Mouse (Mus musculus) neural tube, embryonic 11.5 days (tissue): ENCODE results near the gene Ubn1. TPM values are rescaled to one million over a fixed set of nuclear protein-coding genes. Genes with fewer than 3 reads are reported as not detected.

Experiments used
- ATAC-seq: fragments of 200-750 bp; cut with Nextera tagmentation; 2 replicates; pipeline ENCODE4 v1.8.0; 2017; ENCODE audit warnings: moderate number of reproducible peaks, mild to moderate bottlenecking, moderate TSS enrichment, moderate library complexity; ENCODE audit not compliant: insufficient read depth, low FRiP score, low TSS enrichment
- DNase-seq: peaks from one replicate; pipeline ENCODE4 v3.0.0-alpha.2; 2015; ENCODE audit warnings: low spot score
- H3K27ac ChIP-seq: fragments of 300-500 bp; sonication (generic); 2 replicates; pipeline ENCODE4 v1.5.1; 2014; ENCODE audit warnings: low read depth, mild to moderate bottlenecking, low read length
- H3K27me3 ChIP-seq: fragments of 300-500 bp; sonication (generic); 2 replicates; pipeline ENCODE4 v1.6.1; 2014; ENCODE audit warnings: mild to moderate bottlenecking, low read length, mixed read lengths; ENCODE audit not compliant: control insufficient read depth, insufficient read depth
- H3K36me3 ChIP-seq: fragments of 300-500 bp; sonication (generic); 2 replicates; pipeline ENCODE4 v1.6.1; 2014; ENCODE audit warnings: mild to moderate bottlenecking, low read length, moderate library complexity, mixed read lengths; ENCODE audit not compliant: control insufficient read depth, insufficient read depth
- H3K4me1 ChIP-seq: fragments of 300-500 bp; sonication (generic); 2 replicates; pipeline ENCODE4 v1.6.1; 2014; ENCODE audit warnings: low read length, mixed read lengths; ENCODE audit not compliant: control insufficient read depth, insufficient read depth
- H3K4me2 ChIP-seq: fragments of 300-500 bp; sonication (generic); 2 replicates; pipeline ENCODE4 v1.6.1; 2014; ENCODE audit warnings: low read depth, mild to moderate bottlenecking, moderate library complexity
- H3K4me3 ChIP-seq: fragments of 300-500 bp; sonication (generic); 2 replicates; pipeline ENCODE4 v1.5.1; 2014; ENCODE audit warnings: low read depth, low read length
- H3K9ac ChIP-seq: fragments of 300-500 bp; sonication (generic); 2 replicates; pipeline ENCODE4 v1.6.1; 2014; ENCODE audit warnings: mild to moderate bottlenecking, low read length
- H3K9me3 ChIP-seq: fragments of 300-500 bp; sonication (generic); 2 replicates; pipeline ENCODE4 v1.6.1; 2016; ENCODE audit warnings: low read length; ENCODE audit not compliant: control insufficient read depth
- WGBS: fragments of 180-500 bp; shearing (Covaris S2); extraction: QIAGEN DNeasy Blood & Tissue Kit; methylation state at CpG from one replicate; pipeline ENCODE4 v1.1.7; 2014; 5-methylcytosine and 5-hydroxymethylcytosine counted together
- polyA plus RNA-seq: library from polyadenylated mRNA; unstranded; fragments of >200 nt; fragmentation: Nextera tagmentation; extraction: Ambion mirVana; gene quantifications from 2 replicates; pipeline ENCODE4 v1.2.1, GENCODE M21; 2014

Gene Ubn1
- polyA plus RNA-seq, 1 experiment from 2014 or later = 22.6 TPM

DNA sequence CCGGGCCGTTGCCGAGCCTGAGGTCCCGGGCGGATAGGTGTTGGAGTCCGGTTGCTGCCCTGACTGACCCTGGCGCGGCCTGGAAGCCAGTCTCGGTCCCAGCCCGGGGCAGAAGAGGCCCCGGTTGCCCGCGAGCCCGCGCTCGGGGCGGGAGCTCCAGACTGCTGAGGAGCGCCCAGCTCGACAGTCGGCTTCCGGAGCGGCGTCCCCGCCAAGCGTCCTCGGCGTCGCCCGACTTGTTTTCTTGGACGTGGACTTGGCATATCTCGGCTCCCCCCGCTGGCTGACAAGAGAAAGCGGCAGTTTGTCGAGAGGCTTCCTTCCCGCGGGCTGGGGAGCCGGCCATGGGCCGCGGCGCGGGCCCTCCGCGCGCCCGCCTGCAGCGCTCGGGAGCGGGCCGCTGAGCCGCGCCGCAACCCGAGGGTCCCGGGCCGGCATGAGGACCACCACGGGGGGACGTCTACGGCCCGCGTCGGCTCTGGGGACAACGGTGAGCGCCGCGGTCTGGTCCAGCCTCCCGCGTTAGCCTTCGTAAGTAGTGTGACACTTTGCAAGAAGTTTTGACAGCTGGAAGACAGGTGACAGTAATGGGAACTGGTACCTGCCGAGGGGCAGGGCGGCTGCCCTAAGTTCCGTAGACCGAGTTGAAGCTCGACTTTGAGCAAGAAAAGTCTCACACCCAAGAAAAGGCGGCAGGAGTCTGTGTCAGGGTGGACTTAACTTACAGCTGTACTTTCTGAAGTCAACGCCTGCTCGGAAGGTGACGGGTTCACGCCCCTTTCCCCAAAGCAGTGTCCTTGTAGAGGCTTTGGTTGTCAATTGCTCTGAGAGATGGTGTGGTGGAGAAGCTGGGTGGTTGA, 624 bp downstream of the Ubn1 start:
- Histone ChIP-seq H3K9ac (peak overlapping the region; percentile 90), H3K27ac (peak overlapping the region; percentile 93), H3K36me3 (peaks cover 3% of the 10 kb centered on the region), H3K4me3 (peak overlapping the region; percentile 91), H3K4me2 (peak overlapping the region; percentile 97), H3K27me3 (no peaks in the 10 kb centered on the region), H3K9me3 (no peaks in the 10 kb centered on the region), H3K4me1 (peaks cover 12% of the 10 kb centered on the region)
- DNase-seq (peak; percentile 75), ATAC-seq (peak; percentile 77)
- under 1% methylated on average over 69 of the region's 78 CpGs for WGBS

DNA sequence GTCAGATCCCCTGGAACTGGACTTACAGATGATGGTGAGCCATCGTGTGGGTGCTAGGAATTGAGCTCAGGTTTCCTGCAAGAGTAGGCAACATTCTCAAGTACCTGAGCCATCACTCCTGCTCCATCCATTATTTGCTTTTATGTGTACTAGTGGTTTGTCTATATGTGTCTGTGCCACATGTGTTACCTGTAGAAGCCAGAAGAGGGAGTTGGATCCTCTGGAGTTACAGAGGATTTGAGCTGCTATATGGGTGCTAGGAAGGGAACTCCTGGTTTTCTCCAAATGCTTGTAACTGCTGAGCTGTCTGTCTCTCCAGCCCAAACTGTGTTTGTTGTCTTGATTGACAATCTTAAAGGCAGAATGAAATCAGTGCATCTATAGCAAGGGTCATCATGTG, 8.3 kb downstream of the Ubn1 start:
- ATAC-seq (no peak), DNase-seq (no peak)
- Histone ChIP-seq H3K9ac (no peak overlapping the region), H3K9me3 (no peaks in the 10 kb centered on the region), H3K27ac (no peak overlapping the region), H3K27me3 (no peaks in the 10 kb centered on the region), H3K4me2 (no peak overlapping the region), H3K4me3 (no peak overlapping the region), H3K4me1 (no peaks in the 10 kb centered on the region), H3K36me3 (peaks cover 2% of the 10 kb centered on the region; the same call in 1 of the 2 replicates)
- 88% methylated on average over 1 of the region's 1 CpGs for WGBS

DNA sequence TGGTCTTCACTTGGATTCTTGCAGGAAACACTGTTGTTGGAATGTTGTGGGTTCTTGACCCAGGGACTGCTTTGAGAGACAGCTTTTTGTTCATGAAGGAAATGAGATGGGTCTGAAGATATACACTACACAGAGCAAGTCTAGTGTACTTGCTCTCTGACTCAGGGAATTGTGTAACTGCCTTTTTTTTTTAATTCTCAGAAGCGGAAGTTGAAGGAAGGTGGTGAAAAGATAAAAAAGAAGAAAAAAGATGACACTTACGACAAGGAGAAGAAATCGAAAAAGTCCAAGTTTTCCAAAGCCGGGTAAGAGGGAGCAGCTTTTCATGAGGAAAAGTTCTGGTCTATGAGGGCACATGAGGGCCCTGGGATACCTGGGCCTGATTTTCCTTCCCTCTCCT, 13.6 kb downstream of the Ubn1 start:
- ATAC-seq = no peak

DNA sequence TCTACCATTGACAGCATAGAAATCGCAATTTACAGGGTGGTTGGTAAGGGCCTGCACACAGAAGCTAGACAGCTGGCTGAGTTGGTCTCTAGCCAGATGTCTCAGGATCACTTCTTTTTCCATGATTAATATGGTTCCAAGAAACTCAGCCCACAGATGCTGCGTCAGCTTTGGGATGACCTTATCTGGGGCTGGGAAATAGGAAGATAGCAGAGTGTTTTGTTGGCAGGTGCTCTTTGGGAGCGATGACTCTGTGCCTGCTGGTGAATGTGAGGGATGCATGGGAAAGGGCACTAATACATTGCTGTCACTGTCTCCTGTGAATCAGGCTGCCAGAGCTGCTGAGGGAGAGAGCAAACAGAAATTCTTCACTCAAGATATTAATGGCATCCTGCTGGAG, 20.5 kb downstream of the Ubn1 start:
- Histone ChIP-seq H3K4me1 (no peaks in the 10 kb centered on the region), H3K27ac (no peak overlapping the region), H3K9ac (no peak overlapping the region), H3K4me3 (no peak overlapping the region), H3K9me3 (no peaks in the 10 kb centered on the region), H3K27me3 (no peaks in the 10 kb centered on the region), H3K4me2 (no peak overlapping the region), H3K36me3 (peaks cover 18% of the 10 kb centered on the region)
- no peak for DNase-seq
- 90% methylated on average over 3 of the region's 3 CpGs for WGBS
- no peak for ATAC-seq

More for the DNA sequence above, 13.6 kb downstream of the Ubn1 start:
- Histone ChIP-seq H3K36me3 (peaks cover 11% of the 10 kb centered on the region), H3K27me3 (no peaks in the 10 kb centered on the region), H3K9ac (no peak overlapping the region), H3K4me2 (no peak overlapping the region), H3K9me3 (no peaks in the 10 kb centered on the region), H3K4me3 (no peak overlapping the region), H3K27ac (no peak overlapping the region), H3K4me1 (no peaks in the 10 kb centered on the region)
- no peak for DNase-seq
- WGBS = 95% methylated on average over 4 of the region's 4 CpGs

DNA sequence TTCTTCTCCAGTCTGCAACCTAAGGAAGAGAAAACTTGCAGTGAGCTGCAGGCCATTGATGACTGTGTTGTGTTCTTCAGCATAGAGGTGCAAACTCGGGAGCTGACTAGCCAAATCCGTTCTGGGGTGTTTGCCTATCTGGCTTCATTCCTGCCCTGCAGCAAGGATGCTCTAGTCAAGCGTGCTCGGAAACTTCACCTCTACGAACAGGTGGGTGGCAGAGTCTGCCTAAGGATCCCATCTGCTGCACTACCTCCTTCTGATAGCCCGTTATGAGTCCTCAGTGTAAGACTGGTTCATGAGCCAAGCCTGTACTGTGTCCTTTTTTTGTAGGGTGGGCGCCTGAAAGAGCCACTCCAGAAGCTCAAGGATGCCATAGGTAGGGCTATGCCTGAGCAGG, 22.1 kb downstream of the Ubn1 start:
- H3K27me3 ChIP-seq = no peaks in the 10 kb centered on the region
- H3K9me3 ChIP-seq = no peaks in the 10 kb centered on the region
- DNase-seq = no peak
- ATAC-seq = no peak
- H3K36me3 ChIP-seq = peaks cover 27% of the 10 kb centered on the region
- no peak overlapping the region for H3K27ac ChIP-seq
- WGBS = 93% methylated on average over 7 of the region's 7 CpGs
- H3K4me2 ChIP-seq = no peak overlapping the region
- no peak overlapping the region for H3K9ac ChIP-seq
- H3K4me3 ChIP-seq = no peak overlapping the region
- no peaks in the 10 kb centered on the region for H3K4me1 ChIP-seq

DNA sequence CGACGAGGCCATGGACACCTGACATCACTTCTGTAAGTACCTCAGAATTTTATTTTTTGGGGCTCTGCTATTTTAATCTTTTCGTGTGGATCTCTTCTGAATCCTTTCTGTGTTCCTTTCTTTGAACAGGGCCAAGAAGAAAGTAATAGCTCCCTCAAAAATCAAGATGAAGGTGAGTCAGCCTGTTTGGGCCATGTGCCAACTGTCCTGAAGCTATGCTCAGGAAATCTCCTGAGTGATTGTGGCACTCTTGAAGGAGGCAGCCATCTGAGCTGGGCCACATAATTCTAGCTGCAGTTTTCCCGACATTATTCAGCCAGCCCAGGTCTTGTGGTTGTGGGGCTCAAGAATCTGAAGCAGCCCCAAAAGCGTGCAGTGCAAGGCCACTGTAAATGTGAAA, 24.5 kb downstream of the Ubn1 start:
- Histone ChIP-seq H3K9me3 (no peaks in the 10 kb centered on the region), H3K36me3 (peaks cover 32% of the 10 kb centered on the region), H3K4me1 (no peaks in the 10 kb centered on the region), H3K27ac (no peak overlapping the region), H3K9ac (no peak overlapping the region), H3K27me3 (no peaks in the 10 kb centered on the region), H3K4me3 (no peak overlapping the region), H3K4me2 (no peak overlapping the region)
- DNase-seq (no peak), ATAC-seq (no peak)
- 89% methylated on average over 5 of the region's 5 CpGs for WGBS

DNA sequence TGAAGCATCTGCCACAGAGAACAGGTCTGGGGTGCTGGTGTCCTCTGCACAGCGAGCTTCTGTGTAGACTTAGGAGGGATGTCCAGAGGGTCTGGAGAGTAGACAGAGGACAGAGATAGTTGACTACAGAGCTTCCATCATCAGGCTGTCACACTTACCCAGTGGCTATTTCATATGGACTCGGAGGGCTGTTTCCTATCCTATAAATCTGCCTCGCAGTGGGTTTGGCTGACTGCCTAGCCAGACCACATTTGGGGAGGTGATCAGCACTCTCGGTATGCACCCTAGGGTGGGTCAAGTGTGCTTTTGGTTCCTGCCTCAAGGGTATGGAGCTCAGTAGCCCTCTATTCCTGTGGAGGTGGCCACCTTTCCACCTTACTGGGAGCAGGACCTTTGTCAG, 35.3 kb downstream of the Ubn1 start:
- no peak overlapping the region for H3K4me2 ChIP-seq
- H3K4me3 ChIP-seq = no peak overlapping the region
- WGBS = 96% methylated on average over 4 of the region's 4 CpGs
- no peak for ATAC-seq
- H3K9ac ChIP-seq = no peak overlapping the region
- no peaks in the 10 kb centered on the region for H3K4me1 ChIP-seq
- H3K36me3 ChIP-seq = peaks cover 19% of the 10 kb centered on the region
- no peaks in the 10 kb centered on the region for H3K27me3 ChIP-seq
- no peaks in the 10 kb centered on the region for H3K9me3 ChIP-seq
- no peak overlapping the region for H3K27ac ChIP-seq
- DNase-seq = no peak

DNA sequence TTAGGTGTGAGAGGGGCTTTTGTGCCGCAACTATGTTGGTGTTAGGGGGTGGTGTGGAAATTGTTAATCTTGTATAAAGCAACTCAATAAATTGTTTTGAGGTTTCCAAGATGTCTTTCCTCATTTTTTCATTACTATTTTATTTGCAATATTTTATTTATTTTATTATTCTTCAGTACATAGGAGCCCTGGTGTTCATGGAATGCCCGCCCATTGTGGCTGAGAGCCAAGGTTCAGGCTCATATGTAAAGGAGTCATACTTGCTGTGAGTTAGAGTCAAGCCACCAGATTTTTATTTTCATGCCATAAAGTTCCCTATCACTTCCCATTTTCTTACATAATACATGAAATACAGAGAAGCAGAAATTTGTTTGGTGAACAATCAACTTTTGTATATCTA, 36.3 kb downstream of the Ubn1 start:
- Histone ChIP-seq H3K36me3 (peaks cover 19% of the 10 kb centered on the region), H3K9ac (no peak overlapping the region), H3K4me1 (no peaks in the 10 kb centered on the region), H3K4me2 (no peak overlapping the region), H3K9me3 (no peaks in the 10 kb centered on the region), H3K27me3 (no peaks in the 10 kb centered on the region), H3K27ac (no peak overlapping the region), H3K4me3 (no peak overlapping the region)
- DNase-seq = no peak
- ATAC-seq = no peak
- WGBS = 95% methylated on average over 2 of the region's 2 CpGs

DNA sequence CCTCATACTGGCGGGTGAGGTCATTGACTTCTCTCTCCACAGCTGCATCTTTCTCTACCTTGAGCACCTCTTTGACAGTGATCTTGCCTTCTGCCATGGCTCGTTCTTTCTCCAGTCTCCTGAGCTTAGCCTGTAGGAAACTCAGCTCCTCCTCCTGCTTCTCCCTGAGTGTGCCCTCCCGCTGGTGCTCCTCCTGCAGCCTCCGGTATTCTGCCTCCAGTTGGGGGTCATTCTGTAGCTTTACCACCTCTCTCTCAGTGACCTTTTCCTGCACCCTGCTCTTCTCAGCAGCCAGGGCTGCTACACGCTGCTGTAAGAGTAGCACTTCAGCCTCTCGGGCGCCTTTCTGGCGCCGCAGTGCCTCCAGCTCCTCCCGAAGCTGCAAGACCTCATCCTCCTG, 39.2 kb downstream of the Ubn1 start:
- H3K4me3 ChIP-seq = no peak overlapping the region
- H3K4me2 ChIP-seq = no peak overlapping the region
- DNase-seq (no peak), ATAC-seq (no peak)
- H3K27me3 ChIP-seq = no peaks in the 10 kb centered on the region
- H3K9ac ChIP-seq = no peak overlapping the region
- WGBS = 69% methylated on average over 10 of the region's 10 CpGs
- peaks cover 15% of the 10 kb centered on the region for H3K36me3 ChIP-seq
- H3K27ac ChIP-seq = no peak overlapping the region
- no peaks in the 10 kb centered on the region for H3K9me3 ChIP-seq
- no peaks in the 10 kb centered on the region for H3K4me1 ChIP-seq
